ENCODE assay signal across 12 mouse cellular contexts in the genomic region with DNA sequence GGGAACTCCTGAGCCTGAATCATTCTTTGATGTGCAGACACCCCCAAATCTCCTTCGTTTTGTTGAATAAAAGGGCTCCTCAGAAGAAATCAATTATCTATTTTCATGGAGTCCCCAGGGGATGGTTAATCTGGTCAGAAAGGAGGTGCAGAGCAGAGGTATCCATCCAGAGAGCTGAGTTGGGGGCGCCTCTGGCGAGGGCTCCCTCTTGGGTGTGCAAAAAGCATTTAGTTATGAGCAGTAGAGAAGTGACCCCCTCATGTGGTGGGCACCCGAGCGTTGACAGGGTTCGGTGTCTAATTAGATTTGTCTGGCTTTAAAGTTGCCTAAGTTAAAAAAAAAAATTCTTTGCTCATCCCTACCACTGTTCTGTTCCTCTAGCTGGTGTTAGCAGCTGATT. TPM values are rescaled to one million over a fixed set of nuclear protein-coding genes. Genes with fewer than 3 reads are reported as not detected.
DNase-seq lines count a peak whose midpoint lies in the region; ATAC-seq and TF ChIP-seq lines count a peak whose summit lies in the region.
"Had no signal": no experiment of that assay in that cellular context is flagged by ENCODE, and none has a peak within 500 bp of the region (broad histone marks: within the 10 kb centered on the region; RNA-seq: fewer than 3 reads in every experiment).

No protein-coding gene starts in this region.

- H3K36me3 ChIP-seq in heart, embryonic 10.5 days = peaks cover 63% of the 10 kb centered on the region
- peaks cover 70% of the 10 kb centered on the region for H3K36me3 ChIP-seq in lung, embryonic 14.5 days (ENCODE audit: insufficient read depth)
- peaks cover 22% of the 10 kb centered on the region for H3K36me3 ChIP-seq in heart, embryonic 16.5 days (ENCODE audit: control insufficient read depth, insufficient read depth)
- peaks cover 56% of the 10 kb centered on the region for H3K36me3 ChIP-seq in neural tube, embryonic 12.5 days

- TF ChIP-seq CTCF in lung, embryonic 14.5 days (IDR thresholded peaks at IDR 0.05; ENCODE audit: low read depth) = no peak

- H3K4me2 ChIP-seq in lung, embryonic 14.5 days = no peak overlapping the region
- no peak overlapping the region for H3K4me2 ChIP-seq in heart, embryonic 16.5 days (ENCODE audit: low read depth, low read length)
- H3K4me2 ChIP-seq in neural tube, embryonic 12.5 days (replicated peaks) = 0 out of 2 replicates have a peak overlapping the region, but pooled peaks have one; percentile 48

- H3K27ac ChIP-seq in heart, embryonic 10.5 days = peak overlapping the region; percentile 29
- peak overlapping the region; percentile 39 for H3K27ac ChIP-seq in lung, embryonic 14.5 days (ENCODE audit: low read depth)
- H3K27ac ChIP-seq in heart, embryonic 16.5 days (ENCODE audit: low read length) = peak overlapping the region; percentile 72
- no peak overlapping the region for H3K27ac ChIP-seq in neural tube, embryonic 12.5 days

- no peak for DNase-seq in heart, embryonic 10.5 days (ENCODE audit: low spot score)
- no peak for DNase-seq in heart, adult 18-20 months
- DNase-seq in lung, embryonic 14.5 days = peak; percentile 11
- no peak for DNase-seq in lung, postnatal 10 days
- DNase-seq in layer of hippocampus, postnatal 10 days (ENCODE audit: low spot score in 2 of 2) = no peak

- 0 out of 2 replicates have a peak, but pooled peaks cover 5% of the 10 kb centered on the region for H3K9me3 ChIP-seq in heart, embryonic 10.5 days
- H3K9me3 ChIP-seq in lung, embryonic 14.5 days (ENCODE audit: low read depth, low read length) = no peaks in the 10 kb centered on the region
- no peaks in the 10 kb centered on the region; the same call in 1 of the 2 replicates for H3K9me3 ChIP-seq in heart, embryonic 16.5 days (replicated peaks; ENCODE audit: control insufficient read depth, low read length)
- H3K9me3 ChIP-seq in neural tube, embryonic 12.5 days = peaks cover 5% of the 10 kb centered on the region; the same call in 1 of the 2 replicates

- H3K9ac ChIP-seq in lung, embryonic 14.5 days = no peak overlapping the region
- no peak overlapping the region for H3K9ac ChIP-seq in heart, embryonic 16.5 days (ENCODE audit: low read length)
- no peak overlapping the region for H3K9ac ChIP-seq in neural tube, embryonic 12.5 days

- H3K4me3 ChIP-seq in heart, embryonic 10.5 days = no peak overlapping the region
- H3K4me3 ChIP-seq in lung, embryonic 14.5 days (ENCODE audit: low read depth, low read length) = no peak overlapping the region
- no peak overlapping the region for H3K4me3 ChIP-seq in heart, embryonic 16.5 days (ENCODE audit: low read length)
- H3K4me3 ChIP-seq in neural tube, embryonic 12.5 days = no peak overlapping the region
- H3K4me3 ChIP-seq: myocyte had no signal

- ATAC-seq in lung, embryonic 14.5 days (ENCODE audit: insufficient read depth) = peak; percentile 13; the same call in 1 of the 2 replicates
- ATAC-seq in heart, embryonic 16.5 days (replicated peaks; ENCODE audit: extremely low read depth, insufficient read depth, low FRiP score) = no peak
- peak; percentile 48; the same call in 1 of the 2 replicates for ATAC-seq in neural tube, embryonic 12.5 days (ENCODE audit: low FRiP score, low read depth)
- ATAC-seq in frontal cortex, adult (ENCODE audit: low TSS enrichment) = no peak

- no peaks in the 10 kb centered on the region for H3K27me3 ChIP-seq in heart, embryonic 10.5 days (ENCODE audit: insufficient read depth, poor library complexity, severe bottlenecking)
- H3K27me3 ChIP-seq in lung, embryonic 14.5 days (ENCODE audit: insufficient read depth, low read length) = no peaks in the 10 kb centered on the region
- no peaks in the 10 kb centered on the region for H3K27me3 ChIP-seq in heart, embryonic 16.5 days (ENCODE audit: control insufficient read depth, insufficient read depth, low read length)
- H3K27me3 ChIP-seq in neural tube, embryonic 12.5 days (replicated peaks) = no peaks in the 10 kb centered on the region

- H3K4me1 ChIP-seq in heart, embryonic 10.5 days = peaks cover 16% of the 10 kb centered on the region
- no peaks in the 10 kb centered on the region for H3K4me1 ChIP-seq in lung, embryonic 14.5 days (ENCODE audit: insufficient read depth)
- peaks cover 4% of the 10 kb centered on the region; the same call in 1 of the 2 replicates for H3K4me1 ChIP-seq in heart, embryonic 16.5 days (ENCODE audit: control insufficient read depth, insufficient read depth, low read length)
- peaks cover 10% of the 10 kb centered on the region for H3K4me1 ChIP-seq in neural tube, embryonic 12.5 days

- 65% methylated on average over 6 of the region's 6 CpGs for WGBS in heart, embryonic 10.5 days
- WGBS in lung, embryonic 14.5 days = 51% methylated on average over 6 of the region's 6 CpGs
- 61% methylated on average over 6 of the region's 6 CpGs for WGBS in heart, embryonic 16.5 days
- WGBS in neural tube, embryonic 12.5 days = 64% methylated on average over 6 of the region's 6 CpGs

RNA-seq across cellular contexts. Expression of gene Gm21969, which starts 8.0 kb away (rescaled TPM):
- not detected in 2 replicates for polyA plus RNA-seq in heart, embryonic 10.5 days (2016; fragmentation: Nextera tagmentation; extraction: Ambion mirVana)
- not detected for total RNA-seq in heart, adult 18-20 months (2021)
- polyA plus RNA-seq in lung, embryonic 14.5 days (2014; fragmentation: Nextera tagmentation; extraction: Ambion mirVana) = not detected in 2 replicates
- not detected in 2 replicates for polyA plus RNA-seq in heart, embryonic 16.5 days (2015; fragmentation: Nextera tagmentation; extraction: Ambion mirVana)
- polyA plus RNA-seq in neural tube, embryonic 12.5 days (2016; fragmentation: Nextera tagmentation; extraction: Ambion mirVana) = not detected in 2 replicates
- not detected for total RNA-seq in layer of hippocampus, postnatal 10 days (2021)
- total RNA-seq: adrenal gland, postnatal 4 days had no signal

RNA-seq across cellular contexts. Expression of gene Aldh4a1, which starts 11.7 kb away (rescaled TPM):
- 28.0 and 28.3 TPM in 2 replicates for polyA plus RNA-seq in heart, embryonic 10.5 days (2016; fragmentation: Nextera tagmentation; extraction: Ambion mirVana)
- total RNA-seq in heart, adult 18-20 months (2021) = 10 to 100 TPM; 84.7 to 90.8 TPM
- polyA plus RNA-seq in lung, embryonic 14.5 days (2014; fragmentation: Nextera tagmentation; extraction: Ambion mirVana) = 11.7 and 13.8 TPM in 2 replicates
- polyA plus RNA-seq in heart, embryonic 16.5 days (2015; fragmentation: Nextera tagmentation; extraction: Ambion mirVana) = 36.5 and 37.4 TPM in 2 replicates
- 20.4 and 21.6 TPM in 2 replicates for polyA plus RNA-seq in neural tube, embryonic 12.5 days (2016; fragmentation: Nextera tagmentation; extraction: Ambion mirVana)
- 10 to 100 TPM; 20.9 to 21.4 TPM for total RNA-seq in layer of hippocampus, postnatal 10 days (2021)

RNA-seq across cellular contexts. Expression of gene Tas1r2, which starts 42.4 kb away (rescaled TPM):
- polyA plus RNA-seq in heart, embryonic 10.5 days (2016; fragmentation: Nextera tagmentation; extraction: Ambion mirVana) = not detected in 2 replicates
- not detected for total RNA-seq in heart, adult 18-20 months (2021)
- not detected in 2 replicates for polyA plus RNA-seq in lung, embryonic 14.5 days (2014; fragmentation: Nextera tagmentation; extraction: Ambion mirVana)
- polyA plus RNA-seq in heart, embryonic 16.5 days (2015; fragmentation: Nextera tagmentation; extraction: Ambion mirVana) = not detected in 2 replicates
- not detected in 2 replicates for polyA plus RNA-seq in neural tube, embryonic 12.5 days (2016; fragmentation: Nextera tagmentation; extraction: Ambion mirVana)
- total RNA-seq in layer of hippocampus, postnatal 10 days (2021) = not detected
- total RNA-seq: adrenal gland, postnatal 4 days; left cerebral cortex, adult 18-20 months had no signal
- polyA plus RNA-seq: liver, embryonic 16.5 days had no signal

Comparison
In these comparisons a context has a peak if more than half of its experiments do, and no peak if none do; other contexts are left out.
1. ATAC-seq: peak in lung, embryonic 14.5 days (single experiment) and neural tube, embryonic 12.5 days (single experiment); none in heart, embryonic 16.5 days (single experiment) and frontal cortex, adult (single experiment).